In genomic region chr5:96739138-96739878, GRCm38 (mm10) we compare ENCODE assay signal across 23 mouse cellular contexts. TPM values are rescaled to one million over a fixed set of nuclear protein-coding genes. Genes with fewer than 3 reads are reported as not detected.
A peak's percentile ranks its signal among the peaks of the same experiment; 100 is the strongest.
DNase-seq lines count a peak whose midpoint lies in the region; ATAC-seq and TF ChIP-seq lines count a peak whose summit lies in the region.
"Had no signal": no experiment of that assay in that cellular context is flagged by ENCODE, and none has a peak within 500 bp of the region (broad histone marks: within the 10 kb centered on the region; RNA-seq: fewer than 3 reads in every experiment).

No protein-coding gene starts in this region.

- TF ChIP-seq CTCF in liver, postnatal 0 days (IDR thresholded peaks at IDR 0.05; ENCODE audit: low read depth) = no peak
- TF ChIP-seq CTCF in heart, adult 2 months (IDR thresholded peaks at IDR 0.05) = no peak

- peak; percentile 84 for ATAC-seq in intestine, embryonic 15.5 days
- peak; percentile 59; the same call in 1 of the 2 replicates for ATAC-seq in kidney, embryonic 14.5 days (ENCODE audit: low FRiP score, low TSS enrichment)
- ATAC-seq in liver, postnatal 0 days = peak; percentile 74
- ATAC-seq: CD4-positive, CD25-positive, alpha-beta regulatory T cell, adult 4 months; lung, postnatal 0 days had no signal

- H3K36me3 ChIP-seq in intestine, embryonic 15.5 days = peaks cover 11% of the 10 kb centered on the region
- H3K36me3 ChIP-seq in kidney, embryonic 14.5 days (ENCODE audit: control insufficient read depth, insufficient read depth, low read length) = peaks cover 16% of the 10 kb centered on the region
- no peaks in the 10 kb centered on the region for H3K36me3 ChIP-seq in liver, postnatal 0 days (replicated peaks; ENCODE audit: insufficient read depth, low read length)
- H3K36me3 ChIP-seq in heart, adult 2 months (ENCODE audit: control insufficient read depth, insufficient read depth, low read length) = no peaks in the 10 kb centered on the region
- H3K36me3 ChIP-seq: embryonic facial prominence, embryonic 15.5 days; hindbrain, embryonic 13.5 days; midbrain, embryonic 15.5 days had no signal

- peak overlapping the region; percentile 32 for H3K4me2 ChIP-seq in intestine, embryonic 15.5 days (replicated peaks)
- no peak overlapping the region for H3K4me2 ChIP-seq in kidney, embryonic 14.5 days (replicated peaks; ENCODE audit: low read depth, low read length)
- H3K4me2 ChIP-seq in liver, postnatal 0 days (ENCODE audit: low read depth, low read length) = peak overlapping the region; percentile 50
- H3K4me2 ChIP-seq: embryonic facial prominence, embryonic 15.5 days; forebrain, embryonic 12.5 days; heart, embryonic 15.5 days; hindbrain, embryonic 13.5 days; midbrain, embryonic 15.5 days had no signal

- H3K27ac ChIP-seq in intestine, embryonic 15.5 days = peak overlapping the region; percentile 23; the same call in 1 of the 2 replicates
- H3K27ac ChIP-seq in kidney, embryonic 14.5 days (ENCODE audit: low read depth, low read length) = peak overlapping the region; percentile 47; the same call in 1 of the 2 replicates
- peak overlapping the region; percentile 62; the same call in 1 of the 2 replicates for H3K27ac ChIP-seq in liver, postnatal 0 days (ENCODE audit: low read depth)
- H3K27ac ChIP-seq in heart, adult 2 months = no peak overlapping the region
- H3K27ac ChIP-seq: embryonic facial prominence, embryonic 15.5 days; forebrain, embryonic 12.5 days; heart, embryonic 15.5 days; hindbrain, embryonic 13.5 days; layer of hippocampus, adult 2 months; limb, embryonic 10.5 days; liver, embryonic 14.5 days; macrophage; midbrain, embryonic 15.5 days had no signal

- DNase-seq in kidney, adult 18-20 months = peak; percentile 42
- no peak for DNase-seq in kidney, postnatal 10 days
- DNase-seq in liver, postnatal 0 days = no peak
- DNase-seq in heart, adult 2 months = no peak
- DNase-seq in thymus, postnatal 25 days = no peak
- DNase-seq: adrenal gland, postnatal 36 days; cerebellum, adult 9-10 months; gastrocnemius, postnatal 36 days; heart, postnatal 36 days; thymus, adult 18-20 months had no signal

- WGBS in intestine, embryonic 15.5 days = 73% methylated on average over 15 of the region's 15 CpGs
- WGBS in kidney, embryonic 14.5 days = 82% methylated on average over 15 of the region's 15 CpGs
- 65% methylated on average over 15 of the region's 15 CpGs for WGBS in liver, postnatal 0 days (ENCODE audit: insufficient replicate concordance)
- 85% methylated on average over 15 of the region's 15 CpGs for WGBS in heart, adult 2 months

- intact Hi-C loops in heart, adult 2 months (cut with DNase I) = no loop called here

- H3K9ac ChIP-seq in intestine, embryonic 15.5 days = no peak overlapping the region
- no peak overlapping the region for H3K9ac ChIP-seq in kidney, embryonic 14.5 days (ENCODE audit: low read depth, low read length)
- H3K9ac ChIP-seq in liver, postnatal 0 days (replicated peaks) = no peak overlapping the region
- H3K9ac ChIP-seq in heart, adult 2 months (ENCODE audit: low read depth, low read length) = no peak overlapping the region
- H3K9ac ChIP-seq: embryonic facial prominence, embryonic 15.5 days; forebrain, embryonic 12.5 days; heart, embryonic 15.5 days; hindbrain, embryonic 13.5 days; liver, embryonic 14.5 days; midbrain, embryonic 15.5 days had no signal

- 0 out of 2 replicates have a peak overlapping the region, but pooled peaks have one; percentile 10 for H3K4me3 ChIP-seq in intestine, embryonic 15.5 days (replicated peaks)
- no peak overlapping the region for H3K4me3 ChIP-seq in kidney, embryonic 14.5 days (ENCODE audit: low read length)
- peak overlapping the region; percentile 29 for H3K4me3 ChIP-seq in liver, postnatal 0 days (ENCODE audit: low read depth, low read length)
- H3K4me3 ChIP-seq in heart, adult 2 months = no peak overlapping the region
- H3K4me3 ChIP-seq: embryonic facial prominence, embryonic 15.5 days; forebrain, embryonic 12.5 days; heart, embryonic 15.5 days; hindbrain, embryonic 13.5 days; layer of hippocampus, adult 2 months; limb, embryonic 10.5 days; midbrain, embryonic 15.5 days had no signal

- no peak for TF ChIP-seq POLR2A in heart, adult 2 months (IDR thresholded peaks at IDR 0.05; ENCODE audit: insufficient read depth, low read depth, low read length)

- H3K79me2 ChIP-seq in heart, adult 2 months (replicated peaks; ENCODE audit: control insufficient read depth, insufficient read depth, low read length) = no peaks in the 10 kb centered on the region

- H3K27me3 ChIP-seq in intestine, embryonic 15.5 days (replicated peaks) = no peaks in the 10 kb centered on the region
- no peaks in the 10 kb centered on the region for H3K27me3 ChIP-seq in kidney, embryonic 14.5 days (ENCODE audit: control insufficient read depth, insufficient read depth, low read length)
- no peaks in the 10 kb centered on the region for H3K27me3 ChIP-seq in liver, postnatal 0 days (ENCODE audit: insufficient read depth, low read length)
- no peaks in the 10 kb centered on the region for H3K27me3 ChIP-seq in heart, adult 2 months (ENCODE audit: control insufficient read depth, insufficient read depth, low read length)
- H3K27me3 ChIP-seq: embryonic facial prominence, embryonic 15.5 days; forebrain, embryonic 12.5 days; heart, embryonic 15.5 days; hindbrain, embryonic 13.5 days; midbrain, embryonic 15.5 days had no signal

- no peaks in the 10 kb centered on the region for H3K4me1 ChIP-seq in intestine, embryonic 15.5 days (replicated peaks)
- no peaks in the 10 kb centered on the region for H3K4me1 ChIP-seq in kidney, embryonic 14.5 days (ENCODE audit: control insufficient read depth, insufficient read depth, low read length)
- H3K4me1 ChIP-seq in liver, postnatal 0 days (ENCODE audit: insufficient read depth) = no peaks in the 10 kb centered on the region
- no peaks in the 10 kb centered on the region for H3K4me1 ChIP-seq in heart, adult 2 months (ENCODE audit: control insufficient read depth, insufficient read depth, low read length)
- H3K4me1 ChIP-seq: embryonic facial prominence, embryonic 15.5 days; forebrain, embryonic 12.5 days; heart, embryonic 15.5 days; hindbrain, embryonic 13.5 days; limb, embryonic 10.5 days; midbrain, embryonic 15.5 days had no signal

- no peaks in the 10 kb centered on the region for H3K9me3 ChIP-seq in intestine, embryonic 15.5 days
- no peaks in the 10 kb centered on the region for H3K9me3 ChIP-seq in kidney, embryonic 14.5 days (ENCODE audit: control insufficient read depth, low read length)
- H3K9me3 ChIP-seq in liver, postnatal 0 days (ENCODE audit: low read length) = no peaks in the 10 kb centered on the region
- H3K9me3 ChIP-seq: embryonic facial prominence, embryonic 15.5 days; forebrain, embryonic 12.5 days; heart, embryonic 15.5 days; hindbrain, embryonic 13.5 days; limb, embryonic 10.5 days; midbrain, embryonic 15.5 days had no signal

- TF ChIP-seq EP300 in liver, postnatal 0 days (IDR thresholded peaks at IDR 0.05; ENCODE audit: low read depth) = no peak
- TF ChIP-seq EP300 in heart, adult 2 months (IDR thresholded peaks at IDR 0.05; ENCODE audit: insufficient read depth, low read depth, low read length) = no peak

RNA-seq across cellular contexts. Expression of gene Anxa3, which starts 53.8 kb away (rescaled TPM):
- polyA plus RNA-seq in intestine, embryonic 15.5 days (2015; fragmentation: Nextera tagmentation; extraction: Ambion mirVana) = 48.3 and 50.1 TPM in 2 replicates
- polyA plus RNA-seq in kidney, embryonic 14.5 days (2014; fragmentation: Nextera tagmentation; extraction: Ambion mirVana) = 57.3 and 64.9 TPM in 2 replicates
- 21.8 and 22.0 TPM in 2 replicates for polyA plus RNA-seq in liver, postnatal 0 days (2015; fragmentation: Nextera tagmentation; extraction: Ambion mirVana)
- total RNA-seq in heart, adult 2 months (2021) = 10 to 100 TPM; 24.5 to 27.4 TPM
- 18.5 and 26.6 TPM in 2 replicates for polyA plus RNA-seq in heart, adult 2 months (2012; rRNA removed)

Comparison
In these comparisons a context has a peak if more than half of its experiments do, and no peak if none do; other contexts are left out.
1. H3K4me3 ChIP-seq: peak in intestine, embryonic 15.5 days (single experiment) and liver, postnatal 0 days (single experiment); none in kidney, embryonic 14.5 days (single experiment) and heart, adult 2 months (single experiment).
2. Peak in every context shown above with its lines, with median percentiles within 50 percentile points of each other: ATAC-seq.